ENCODE assay signal across 7 mouse cellular contexts in genomic region chr9:42217685-42218084, GRCm38 (mm10). TPM values are rescaled to one million over a fixed set of nuclear protein-coding genes. Genes with fewer than 3 reads are reported as not detected.
A peak's percentile ranks its signal among the peaks of the same experiment; 100 is the strongest.
DNase-seq lines count a peak whose midpoint lies in the region; ATAC-seq and TF ChIP-seq lines count a peak whose summit lies in the region.

No protein-coding gene starts in this region.

- 57% methylated on average over 10 of the region's 10 CpGs for WGBS in lung, embryonic 15.5 days

- H3K9ac ChIP-seq in lung, embryonic 15.5 days, result no peak overlapping the region

- peak; percentile 52 to 81 for DNase-seq in adrenal gland, adult (ENCODE audit: inconsistent age in 2 of 2, low spot score in 1 of 2)
- DNase-seq in gastrocnemius, adult 8-10 months (ENCODE audit: low spot score in 2 of 2), result peak; percentile 74 to 85
- peak; percentile 75 to 79 for DNase-seq in urinary bladder, postnatal 4 days (ENCODE audit: low spot score in 2 of 2)
- DNase-seq in layer of hippocampus, postnatal 14 days (ENCODE audit: low spot score in 2 of 2), result no peak
- no peak for DNase-seq in thymus, postnatal 0 days (ENCODE audit: low spot score)

- no peaks in the 10 kb centered on the region for H3K36me3 ChIP-seq in E14TG2a.4 (ENCODE audit: insufficient read depth, low read length)
- H3K36me3 ChIP-seq in lung, embryonic 15.5 days, result no peaks in the 10 kb centered on the region

- H3K4me2 ChIP-seq in lung, embryonic 15.5 days, result no peak overlapping the region; the same call in 1 of the 2 replicates

- 0 out of 2 replicates have a peak overlapping the region, but pooled peaks have one; percentile 17 for H3K4me3 ChIP-seq in E14TG2a.4 (replicated peaks; ENCODE audit: low read length)
- H3K4me3 ChIP-seq in lung, embryonic 15.5 days, result no peak overlapping the region

- peak overlapping the region; percentile 78 for H3K27ac ChIP-seq in lung, embryonic 15.5 days

- peaks cover 12% of the 10 kb centered on the region for H3K4me1 ChIP-seq in E14TG2a.4 (replicated peaks; ENCODE audit: low read depth, low read length)
- peaks cover 26% of the 10 kb centered on the region for H3K4me1 ChIP-seq in lung, embryonic 15.5 days

- H3K27me3 ChIP-seq in E14TG2a.4 (ENCODE audit: insufficient read depth, low read length), result no peaks in the 10 kb centered on the region
- no peaks in the 10 kb centered on the region for H3K27me3 ChIP-seq in lung, embryonic 15.5 days

- H3K9me3 ChIP-seq in E14TG2a.4 (ENCODE audit: low read length), result peaks cover 21% of the 10 kb centered on the region
- no peaks in the 10 kb centered on the region for H3K9me3 ChIP-seq in lung, embryonic 15.5 days

- TF ChIP-seq CTCF in E14TG2a.4 (conservative IDR thresholded peaks at IDR 0.05; ENCODE audit: low read length), result no peak

- peak; percentile 95 for ATAC-seq in lung, embryonic 15.5 days (ENCODE audit: borderline replicate concordance, extremely low read depth, low FRiP score, low TSS enrichment)

RNA-seq across cellular contexts. Expression of gene Sc5d, which starts 46.4 kb away (rescaled TPM):
- total RNA-seq in gastrocnemius, adult 8-10 months (2022), result 10 to 100 TPM; 21.0 to 25.9 (median 23.6) TPM
- 33.5 and 33.7 TPM in 2 replicates for polyA plus RNA-seq in lung, embryonic 15.5 days (2015; fragmentation: Nextera tagmentation; extraction: Ambion mirVana)
- total RNA-seq in layer of hippocampus, postnatal 14 days (2021), result 10 to 100 TPM; 61.7 to 68.2 TPM
- polyA plus RNA-seq in thymus, postnatal 0 days (2015; fragmentation: Nextera tagmentation; extraction: Ambion mirVana), result 54.7 and 58.3 TPM in 2 replicates

Comparison
In these comparisons a context has a peak if more than half of its experiments do, and no peak if none do; other contexts are left out.
1. DNase-seq: peak in adrenal gland, adult (2 of 2), gastrocnemius, adult 8-10 months (2 of 2) and urinary bladder, postnatal 4 days (2 of 2); none in layer of hippocampus, postnatal 14 days (0 of 2) and thymus, postnatal 0 days (single experiment).